Mouse (Mus musculus): ENCODE measurements around the gene Gpc5. TPM values are rescaled to one million over a fixed set of nuclear protein-coding genes. Genes with fewer than 3 reads are reported as not detected.

Gene Gpc5
- polyA plus RNA-seq, 1 experiment from 2014 or later: 0.20 TPM

DNA sequence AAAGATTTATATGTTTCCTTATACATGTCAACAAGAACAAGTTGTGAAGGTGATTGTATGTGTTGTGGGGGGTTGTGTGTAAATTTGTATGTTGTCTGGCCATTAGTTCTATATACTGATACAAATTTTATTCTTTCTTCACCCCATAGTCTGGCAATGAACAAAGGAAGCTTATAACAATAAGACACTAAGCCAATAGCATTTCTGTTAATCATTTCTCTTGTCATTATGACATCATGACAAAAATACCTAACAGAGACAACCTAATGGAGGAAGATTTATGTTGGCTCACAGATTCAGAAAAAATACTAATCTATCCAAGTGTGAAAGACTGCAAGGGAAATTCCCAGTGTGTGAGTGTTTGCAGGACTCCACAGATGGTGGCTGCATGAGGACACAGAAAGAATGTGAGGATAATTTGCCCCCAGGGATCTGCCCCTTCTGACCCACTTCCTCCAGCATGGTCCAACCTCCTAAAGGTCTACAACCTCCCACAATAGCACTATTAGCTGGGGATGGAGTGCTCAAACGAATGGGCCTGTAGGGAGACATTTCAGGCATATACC, 1402.4 kb downstream of the Gpc5 start:
- Histone ChIP-seq H3K27ac (ENCODE audit: low read depth, low read length) (no peak overlapping the region), H3K4me3 (ENCODE audit: low read depth, low read length) (no peak overlapping the region), H3K9ac (ENCODE audit: low read length) (no peak overlapping the region), H3K27me3 (ENCODE audit: control insufficient read depth, insufficient read depth, low read length) (no peaks in the 10 kb centered on the region), H3K36me3 (ENCODE audit: control insufficient read depth, insufficient read depth, low read length) (no peaks in the 10 kb centered on the region), H3K9me3 (ENCODE audit: control insufficient read depth, low read length) (no peaks in the 10 kb centered on the region), H3K4me1 (ENCODE audit: control insufficient read depth, insufficient read depth, low read length) (no peaks in the 10 kb centered on the region), H3K4me2 (ENCODE audit: low read depth) (no peak overlapping the region)
- WGBS: 13% methylated on average over 1 of the region's 1 CpGs
- ATAC-seq (ENCODE audit: insufficient read depth, low FRiP score, low TSS enrichment): 0 out of 2 replicates have a peak, but pooled peaks have one; percentile 33
- DNase-seq (ENCODE audit: low spot score): peak; percentile 40

DNA sequence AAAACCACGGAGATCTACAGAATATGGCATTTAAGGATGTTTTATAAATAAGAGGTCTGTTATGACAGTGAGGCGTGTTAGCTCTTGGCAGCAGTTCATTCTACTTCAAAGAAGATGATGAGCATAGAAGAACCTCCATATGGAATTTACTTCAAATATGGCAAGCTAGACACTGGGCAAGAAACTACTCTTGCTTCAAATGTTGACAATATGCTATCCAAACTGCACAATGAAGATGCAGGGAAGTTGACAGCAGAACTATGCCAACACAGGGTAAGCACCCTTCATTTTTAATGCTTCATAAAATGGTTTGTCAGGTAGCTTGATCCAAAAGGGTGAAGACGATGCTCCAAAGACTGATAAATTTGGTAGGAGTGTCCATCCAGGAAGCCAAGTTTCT, 1446.2 kb downstream of the Gpc5 start:
- no peak for ATAC-seq (ENCODE audit: insufficient read depth, low FRiP score, low TSS enrichment)
- no peak overlapping the region for H3K4me2 ChIP-seq (ENCODE audit: low read depth)
- no peaks in the 10 kb centered on the region for H3K27me3 ChIP-seq (ENCODE audit: control insufficient read depth, insufficient read depth, low read length)
- DNase-seq (ENCODE audit: low spot score): no peak
- H3K9me3 ChIP-seq (ENCODE audit: control insufficient read depth, low read length): no peaks in the 10 kb centered on the region
- H3K4me1 ChIP-seq (ENCODE audit: control insufficient read depth, insufficient read depth, low read length): no peaks in the 10 kb centered on the region
- no peaks in the 10 kb centered on the region for H3K36me3 ChIP-seq (ENCODE audit: control insufficient read depth, insufficient read depth, low read length)
- no peak overlapping the region for H3K4me3 ChIP-seq (ENCODE audit: low read depth, low read length)
- no peak overlapping the region for H3K9ac ChIP-seq (ENCODE audit: low read length)
- no peak overlapping the region for H3K27ac ChIP-seq (ENCODE audit: low read depth, low read length)
- 83% methylated on average over 3 of the region's 3 CpGs for WGBS

DNA sequence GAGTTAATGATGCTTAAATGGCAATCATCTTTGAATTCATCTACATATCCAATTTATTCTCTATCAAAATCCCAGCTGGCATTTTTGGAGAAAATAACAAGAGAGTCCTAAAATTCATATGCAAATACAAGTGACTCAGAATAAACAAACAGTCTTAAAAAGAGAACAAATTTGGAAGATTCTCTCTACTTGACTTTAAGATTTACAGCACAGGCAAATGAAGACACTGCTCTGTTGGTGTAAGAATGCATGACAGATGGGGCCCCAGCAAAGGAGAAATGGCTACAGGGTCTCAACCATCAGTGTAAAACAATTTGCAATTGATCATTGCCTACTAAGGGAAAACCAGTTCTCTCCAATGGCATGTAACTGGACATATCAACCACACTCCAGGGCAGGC, 1451.7 kb downstream of the Gpc5 start:
- Histone ChIP-seq H3K4me2 (ENCODE audit: low read depth) (no peak overlapping the region), H3K4me3 (ENCODE audit: low read depth, low read length) (no peak overlapping the region), H3K9ac (ENCODE audit: low read length) (no peak overlapping the region), H3K36me3 (ENCODE audit: control insufficient read depth, insufficient read depth, low read length) (no peaks in the 10 kb centered on the region), H3K4me1 (ENCODE audit: control insufficient read depth, insufficient read depth, low read length) (no peaks in the 10 kb centered on the region), H3K9me3 (ENCODE audit: control insufficient read depth, low read length) (no peaks in the 10 kb centered on the region), H3K27me3 (ENCODE audit: control insufficient read depth, insufficient read depth, low read length) (no peaks in the 10 kb centered on the region), H3K27ac (ENCODE audit: low read depth, low read length) (no peak overlapping the region)
- ATAC-seq (ENCODE audit: insufficient read depth, low FRiP score, low TSS enrichment) (no peak), DNase-seq (ENCODE audit: low spot score) (no peak)

DNA sequence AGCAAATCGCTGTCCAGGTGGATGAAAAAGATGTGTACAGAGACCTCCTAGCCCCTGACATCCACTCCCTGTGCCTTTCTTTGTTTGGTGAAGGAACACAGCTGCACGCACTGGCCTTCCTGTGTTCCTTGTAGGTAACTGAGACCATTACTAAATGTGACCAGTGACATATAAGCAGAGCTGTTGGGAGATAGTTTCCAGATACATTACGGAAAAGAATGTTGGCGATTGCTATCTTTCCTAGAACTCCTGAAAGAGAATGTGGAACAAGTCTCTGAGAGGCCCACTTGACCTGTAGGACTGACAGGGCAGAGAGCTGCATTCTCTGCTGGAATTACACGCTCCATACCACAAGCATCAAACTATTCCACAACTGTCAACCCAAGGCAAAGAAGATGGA, 1459.4 kb downstream of the Gpc5 start:
- no peaks in the 10 kb centered on the region for H3K9me3 ChIP-seq (ENCODE audit: control insufficient read depth, low read length)
- H3K4me2 ChIP-seq (ENCODE audit: low read depth): no peak overlapping the region
- H3K36me3 ChIP-seq (ENCODE audit: control insufficient read depth, insufficient read depth, low read length): no peaks in the 10 kb centered on the region
- ATAC-seq (ENCODE audit: insufficient read depth, low FRiP score, low TSS enrichment) (no peak), DNase-seq (ENCODE audit: low spot score) (no peak)
- no peak overlapping the region for H3K9ac ChIP-seq (ENCODE audit: low read length)
- no peak overlapping the region for H3K27ac ChIP-seq (ENCODE audit: low read depth, low read length)
- no peaks in the 10 kb centered on the region for H3K27me3 ChIP-seq (ENCODE audit: control insufficient read depth, insufficient read depth, low read length)
- H3K4me3 ChIP-seq (ENCODE audit: low read depth, low read length): no peak overlapping the region
- 66% methylated on average over 5 of the region's 5 CpGs for WGBS
- H3K4me1 ChIP-seq (ENCODE audit: control insufficient read depth, insufficient read depth, low read length): no peaks in the 10 kb centered on the region

DNA sequence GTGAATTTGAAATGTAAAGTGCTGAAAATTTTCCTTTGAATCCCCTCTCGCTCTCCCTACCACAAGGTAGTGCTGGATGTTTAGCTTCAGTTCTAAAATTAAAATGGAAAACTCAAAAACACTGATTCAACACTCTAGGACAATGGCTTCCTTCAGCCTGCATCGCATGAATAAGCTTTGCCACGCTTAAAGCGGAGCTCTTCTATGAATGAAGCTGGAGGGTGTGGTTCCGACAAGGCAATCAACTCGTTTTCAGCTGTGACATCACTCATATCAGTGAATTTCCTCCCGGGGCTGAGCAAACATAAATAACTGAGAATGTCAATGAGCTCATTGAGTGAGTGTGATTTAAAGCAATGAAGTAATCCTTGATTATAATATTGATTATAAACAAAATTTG, 1461.3 kb downstream of the Gpc5 start:
- ATAC-seq (ENCODE audit: insufficient read depth, low FRiP score, low TSS enrichment) (no peak), DNase-seq (ENCODE audit: low spot score) (no peak)
- no peaks in the 10 kb centered on the region for H3K27me3 ChIP-seq (ENCODE audit: control insufficient read depth, insufficient read depth, low read length)
- H3K36me3 ChIP-seq (ENCODE audit: control insufficient read depth, insufficient read depth, low read length): no peaks in the 10 kb centered on the region
- no peaks in the 10 kb centered on the region for H3K9me3 ChIP-seq (ENCODE audit: control insufficient read depth, low read length)
- H3K4me1 ChIP-seq (ENCODE audit: control insufficient read depth, insufficient read depth, low read length): no peaks in the 10 kb centered on the region
- no peak overlapping the region for H3K9ac ChIP-seq (ENCODE audit: low read length)
- no peak overlapping the region for H3K27ac ChIP-seq (ENCODE audit: low read depth, low read length)
- no peak overlapping the region for H3K4me2 ChIP-seq (ENCODE audit: low read depth)
- 42% methylated on average over 7 of the region's 7 CpGs for whole genome bisulfite sequencing
- H3K4me3 ChIP-seq (ENCODE audit: low read depth, low read length): no peak overlapping the region

DNA sequence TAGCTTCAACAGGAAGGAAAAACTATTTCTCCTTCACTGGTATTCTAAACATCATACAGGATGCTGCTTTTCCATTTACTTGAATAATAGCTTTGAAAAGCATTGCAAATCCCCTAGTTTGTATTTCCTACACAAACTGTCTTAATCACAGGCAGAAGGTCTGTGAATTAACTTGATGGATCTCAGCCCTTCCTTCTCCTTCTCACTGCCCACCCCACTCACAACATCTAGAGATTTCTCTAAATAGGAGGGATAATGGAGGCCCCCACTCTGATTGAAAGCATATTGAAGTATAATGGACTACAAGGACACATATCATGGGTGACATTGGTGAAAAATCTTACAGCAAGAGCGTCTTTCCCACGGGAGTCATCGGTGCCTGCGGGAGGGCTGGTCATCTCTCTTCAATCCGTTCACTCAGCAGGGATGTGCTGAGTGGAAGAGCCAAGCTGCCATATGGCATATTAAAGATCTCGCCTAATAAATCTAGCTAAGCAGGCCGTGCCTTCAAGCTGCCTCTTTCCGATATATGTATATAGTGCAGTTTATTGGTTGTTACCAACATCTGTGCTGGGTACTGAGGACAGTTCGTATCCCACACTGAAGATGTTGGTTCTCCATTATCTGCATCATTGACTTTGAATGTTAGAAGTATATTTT, 1466.3 kb downstream of the Gpc5 start:
- Histone ChIP-seq H3K4me3 (ENCODE audit: low read depth, low read length) (no peak overlapping the region), H3K27ac (ENCODE audit: low read depth, low read length) (no peak overlapping the region), H3K9ac (ENCODE audit: low read length) (no peak overlapping the region), H3K27me3 (ENCODE audit: control insufficient read depth, insufficient read depth, low read length) (no peaks in the 10 kb centered on the region), H3K4me2 (ENCODE audit: low read depth) (no peak overlapping the region), H3K4me1 (ENCODE audit: control insufficient read depth, insufficient read depth, low read length) (no peaks in the 10 kb centered on the region), H3K36me3 (ENCODE audit: control insufficient read depth, insufficient read depth, low read length) (no peaks in the 10 kb centered on the region), H3K9me3 (ENCODE audit: control insufficient read depth, low read length) (no peaks in the 10 kb centered on the region)
- ATAC-seq (ENCODE audit: insufficient read depth, low FRiP score, low TSS enrichment) (peak; percentile 43; the same call in 1 of the 2 replicates), DNase-seq (ENCODE audit: low spot score) (peak; percentile 36)
- 59% methylated on average over 9 of the region's 9 CpGs for WGBS

DNA sequence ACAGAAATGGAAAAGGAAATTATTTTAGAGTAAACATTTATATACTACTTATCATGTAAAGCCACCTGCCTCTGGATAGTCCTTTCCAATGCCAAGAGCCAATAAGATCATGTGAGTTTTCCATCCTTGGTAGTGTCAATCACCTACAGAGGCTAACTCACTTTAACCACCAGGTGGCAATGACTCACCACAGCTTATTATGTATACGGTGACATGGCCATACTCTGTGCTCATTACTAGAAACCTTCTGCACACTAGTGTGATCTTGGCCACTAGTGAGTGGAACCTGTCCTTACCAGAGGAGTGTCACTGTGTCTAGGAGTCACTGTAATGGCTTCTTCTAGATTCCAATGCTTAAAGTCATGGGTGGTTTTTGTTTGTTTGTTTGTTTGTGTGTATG, 1468.0 kb downstream of the Gpc5 start:
- Histone ChIP-seq H3K9ac (ENCODE audit: low read length) (no peak overlapping the region), H3K4me2 (ENCODE audit: low read depth) (no peak overlapping the region), H3K4me3 (ENCODE audit: low read depth, low read length) (no peak overlapping the region), H3K27ac (ENCODE audit: low read depth, low read length) (no peak overlapping the region), H3K36me3 (ENCODE audit: control insufficient read depth, insufficient read depth, low read length) (no peaks in the 10 kb centered on the region), H3K4me1 (ENCODE audit: control insufficient read depth, insufficient read depth, low read length) (no peaks in the 10 kb centered on the region), H3K27me3 (ENCODE audit: control insufficient read depth, insufficient read depth, low read length) (no peaks in the 10 kb centered on the region), H3K9me3 (ENCODE audit: control insufficient read depth, low read length) (no peaks in the 10 kb centered on the region)
- no peak for DNase-seq (ENCODE audit: low spot score)
- 43% methylated on average over 1 of the region's 1 CpGs for WGBS
- ATAC-seq (ENCODE audit: insufficient read depth, low FRiP score, low TSS enrichment): peak; percentile 45; the same call in 1 of the 2 replicates

MicroRNAs within 50 kb of the gene (microRNA counts, 519-probe panel; counts per million panel counts)
- microRNA mmu-miR-18a (3,637 counts per million, percentile 71 among the panel's probes with 10 or more counts), microRNA mmu-miR-19a (6,906 counts per million, percentile 99 among the panel's probes with 10 or more counts), microRNA mmu-miR-19b (6,359 counts per million, percentile 98 among the panel's probes with 10 or more counts), microRNA mmu-miR-20a+mmu-miR-20b (7,212 counts per million, percentile 100 among the panel's probes with 10 or more counts), microRNA mmu-miR-92a (2,649 counts per million, percentile 61 among the panel's probes with 10 or more counts)

Small RNA genes lying within 50 kb of the gene (microRNA-seq; reads per million reads assigned to microRNA genes)
- 47,252 reads per million, percentile 99 among the genes with 10 or more reads in this experiment for gene Mir17
- 8,271 reads per million, percentile 94 among the genes with 10 or more reads in this experiment for gene Mir18
- gene Mir19a: 72.1 reads per million, percentile 45 among the genes with 10 or more reads in this experiment
- 25.0 reads per million, percentile 31 among the genes with 10 or more reads in this experiment for gene Mir19b-1
- gene Mir20a: 18,116 reads per million, percentile 98 among the genes with 10 or more reads in this experiment
- 3,929 reads per million, percentile 90 among the genes with 10 or more reads in this experiment for gene Mir92-1

All from neural tube, embryonic 11.5 days (tissue).